Mouse (Mus musculus) myocyte (in vitro differentiated cells): Measurements from ENCODE around the gene Pip5k1a. TPM values are rescaled to one million over a fixed set of nuclear protein-coding genes. Genes with fewer than 3 reads are reported as not detected.
"Not testable (repeated sequence)": the region's sequence is repeated elsewhere in the genome, so short reads cannot be mapped to it uniquely, and the experiment has no call there.

Experiments
- H3K27me3 ChIP-seq: one replicate; pipeline ENCODE4 v1.6.1; 2011; ENCODE audit not compliant: control insufficient read depth, insufficient read depth, insufficient read length
- H3K36me3 ChIP-seq: one replicate; pipeline ENCODE4 v1.6.1; 2011; ENCODE audit not compliant: control insufficient read depth, insufficient read depth
- H3K4me2 ChIP-seq: one replicate; pipeline ENCODE4 v1.6.1; 2011; ENCODE audit warnings: low read depth, control low read depth
- H3K4me3 ChIP-seq: one replicate; pipeline ENCODE4 v1.5.1; 2011; ENCODE audit warnings: mild to moderate bottlenecking, control low read depth, moderate library complexity
- H3K79me2 ChIP-seq: one replicate; pipeline ENCODE4 v1.6.1; 2011; ENCODE audit not compliant: control insufficient read depth, insufficient read depth
- H3ac ChIP-seq: one replicate; pipeline ENCODE4 v1.6.1; 2011; ENCODE audit not compliant: control insufficient read depth, insufficient read length
- CEBPB ChIP-seq: IDR thresholded peaks from 2 replicates; pipeline ENCODE4 v1.6.1; 2011; ENCODE audit warnings: mild to moderate bottlenecking, moderate library complexity; ENCODE audit not compliant: poor library complexity, insufficient read depth, severe bottlenecking
- E2F4 ChIP-seq: IDR thresholded peaks from one replicate; pipeline ENCODE4 v1.6.1; 2011; ENCODE audit warnings: mild to moderate bottlenecking, control low read depth, moderate library complexity; ENCODE audit not compliant: insufficient read depth
- MAX ChIP-seq: IDR thresholded peaks from one replicate; pipeline ENCODE4 v1.6.1; 2011; ENCODE audit warnings: low read depth, mild to moderate bottlenecking, control low read depth
- MYOD1 ChIP-seq, 3 experiments: IDR thresholded peaks; one replicate each; pipeline ENCODE4 v1.6.1; 2011; ENCODE audit warnings: control low read depth in 2 of 3, low read depth in 2 of 3, mild to moderate bottlenecking in 2 of 3, moderate library complexity in 1 of 3; ENCODE audit not compliant: insufficient read length in 2 of 3, control insufficient read depth in 1 of 3
- MYOG ChIP-seq, 3 experiments: IDR thresholded peaks; one replicate each; pipeline ENCODE4 v1.6.1; 2011; ENCODE audit warnings: control low read depth in 2 of 3, low read depth in 2 of 3, mild to moderate bottlenecking in 2 of 3; ENCODE audit not compliant: insufficient read length in 2 of 3, control insufficient read depth in 1 of 3, insufficient read depth in 1 of 3
- POLR2A ChIP-seq: IDR thresholded peaks from one replicate; pipeline ENCODE4 v1.6.1; 2011; ENCODE audit warnings: low read depth, mild to moderate bottlenecking, control low read depth, moderate library complexity; ENCODE audit not compliant: insufficient read length
- POLR2AphosphoS2 ChIP-seq: IDR thresholded peaks from one replicate; pipeline ENCODE4 v1.6.1; 2011; ENCODE audit warnings: low read depth, control low read depth; ENCODE audit not compliant: insufficient read length
- REST ChIP-seq: IDR thresholded peaks from one replicate; pipeline ENCODE4 v1.6.1; 2011; ENCODE audit warnings: mild to moderate bottlenecking, control low read depth, moderate library complexity; ENCODE audit not compliant: insufficient read depth, insufficient read length
- SRF ChIP-seq: IDR thresholded peaks from one replicate; pipeline ENCODE4 v1.6.1; 2011; ENCODE audit warnings: low read depth; ENCODE audit not compliant: control insufficient read depth, insufficient read length
- TCF12 ChIP-seq: IDR thresholded peaks from one replicate; pipeline ENCODE4 v1.6.1; 2011; ENCODE audit warnings: mild to moderate bottlenecking, control low read depth; ENCODE audit not compliant: poor library complexity, insufficient read depth, severe bottlenecking
- TCF3 ChIP-seq: IDR thresholded peaks from one replicate; pipeline ENCODE4 v1.6.1; 2011; ENCODE audit warnings: low read depth, control low read depth; ENCODE audit not compliant: insufficient read length
- USF1 ChIP-seq: IDR thresholded peaks from one replicate; pipeline ENCODE4 v1.6.1; 2011; ENCODE audit warnings: low read depth, mild to moderate bottlenecking, control low read depth, moderate library complexity
- polyA plus RNA-seq: library from polyadenylated mRNA; unstranded; fragments of >200 nt; fragmentation: generic; extraction: Trizol; gene quantifications from one replicate; pipeline ENCODE4 v1.2.1, GENCODE M21; 2012; ENCODE audit warnings: missing spikeins

The Pip5k1a gene
- polyA plus RNA-seq, 1 experiment, result 27.3 TPM

DNA sequence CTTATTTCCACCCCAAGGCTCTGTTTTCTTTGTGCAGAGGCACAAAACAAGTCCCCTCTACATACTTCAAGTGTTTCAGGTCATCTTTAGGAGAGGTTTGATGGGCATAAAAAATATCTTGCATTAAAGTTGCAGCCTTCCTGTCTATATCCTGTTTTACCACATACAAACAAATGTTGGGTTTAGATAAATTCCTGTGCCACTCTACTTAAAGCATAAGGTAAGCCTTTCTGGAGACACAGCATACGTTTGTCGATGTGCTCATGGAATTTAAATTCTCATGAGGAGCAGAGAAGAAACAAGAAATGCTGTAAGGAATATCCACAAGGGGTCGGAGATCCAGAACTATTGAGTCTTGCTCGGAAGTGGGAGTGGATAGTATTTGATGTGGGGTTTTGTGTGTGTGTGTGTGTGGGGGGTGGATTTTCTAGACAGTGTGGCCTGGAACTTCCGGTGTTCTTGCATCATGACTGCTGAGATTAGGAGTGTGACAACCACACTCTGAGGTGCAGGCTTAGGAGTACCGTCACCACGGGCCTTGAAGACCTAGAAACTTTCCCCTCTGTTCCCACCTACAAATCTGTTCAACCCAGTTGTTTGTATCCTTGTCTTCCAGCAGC, 28.8 kb upstream of the Pip5k1a start:
- Histone ChIP-seq H3ac (no peak overlapping the region), H3K36me3 (no peaks in the 10 kb centered on the region), H3K4me3 (peak overlapping the region; percentile 42), H3K4me2 (peak overlapping the region; percentile 70), H3K27me3 (no peaks in the 10 kb centered on the region), H3K79me2 (peaks cover 8% of the 10 kb centered on the region)
- no peak for TF ChIP-seq MYOD1 (IDR thresholded peaks at IDR 0.05; ENCODE audit: control insufficient read depth in 1 of 3, insufficient read length in 2 of 3, low read depth in 2 of 3)
- no peak for TF ChIP-seq TCF12

DNA sequence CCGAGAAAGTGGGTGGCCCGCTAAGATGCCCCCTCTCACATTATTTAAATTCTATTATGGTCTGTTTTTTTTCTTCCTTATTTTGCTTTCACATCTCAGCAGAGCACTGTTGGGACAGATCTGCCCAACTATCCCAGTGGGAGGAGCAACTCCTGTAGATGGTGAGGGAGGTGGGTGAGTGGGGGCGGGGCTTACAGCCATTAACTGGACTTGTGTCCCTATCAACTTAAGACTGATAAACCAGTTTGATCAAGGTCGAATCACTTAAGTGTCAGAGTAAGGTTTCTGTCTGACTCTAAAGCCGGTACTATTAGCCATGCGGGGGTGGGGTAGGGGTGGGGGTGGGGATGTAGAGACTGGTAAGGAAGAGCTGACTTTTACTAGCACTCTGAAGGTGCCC, 28.3 kb upstream of the Pip5k1a start:
- Histone ChIP-seq H3ac (no peak overlapping the region), H3K4me3 (peak overlapping the region; percentile 42), H3K36me3 (no peaks in the 10 kb centered on the region), H3K79me2 (peaks cover 8% of the 10 kb centered on the region), H3K27me3 (no peaks in the 10 kb centered on the region), H3K4me2 (peak overlapping the region; percentile 70)
- no peak for TF ChIP-seq E2F4
- peak; percentile 24 for TF ChIP-seq POLR2A

DNA sequence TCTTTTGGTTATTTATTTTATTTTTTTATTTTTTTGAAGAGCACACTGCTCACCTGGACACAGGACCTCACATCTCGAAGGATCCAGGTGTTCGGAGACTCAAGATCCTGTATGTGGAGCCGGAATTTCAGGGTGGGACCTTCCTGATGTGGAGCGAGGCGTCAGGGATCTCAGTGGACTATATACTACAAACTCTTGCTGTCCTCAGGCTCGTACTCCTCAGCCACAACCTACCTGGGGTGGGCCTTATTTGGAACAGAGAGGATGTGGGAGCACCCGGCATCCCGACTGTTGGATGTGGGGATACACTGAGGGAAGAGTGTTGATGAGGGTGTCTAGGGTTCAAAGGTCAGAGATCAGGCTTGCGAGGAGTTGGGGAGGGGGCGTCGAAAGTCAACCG, 27.4 kb upstream of the Pip5k1a start:
- Histone ChIP-seq H3ac (peak overlapping the region; percentile 27), H3K4me3 (peak overlapping the region; percentile 42)
- not testable (repeated sequence) for H3K79me2 ChIP-seq, H3K36me3 ChIP-seq, H3K4me2 ChIP-seq, H3K27me3 ChIP-seq

DNA sequence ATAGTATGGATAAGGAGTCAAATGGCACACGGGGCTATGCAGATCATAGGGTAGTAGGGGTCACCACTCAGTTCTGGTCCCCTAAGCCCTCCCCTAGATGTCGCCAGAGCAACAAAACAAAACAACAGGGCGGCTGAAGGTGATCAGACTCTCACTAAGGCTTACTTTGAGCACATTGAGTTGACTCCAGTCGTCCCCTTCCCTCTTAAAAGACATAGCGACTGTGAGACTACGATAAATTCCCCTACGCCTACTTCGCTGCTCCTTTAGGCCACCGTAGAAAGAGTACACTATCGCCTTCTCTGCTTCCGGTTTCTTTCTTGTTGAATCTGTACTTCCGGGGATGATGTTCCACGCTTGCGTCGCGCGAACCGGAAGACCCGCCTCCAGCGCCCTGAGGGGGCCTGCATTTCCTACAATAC, 27.0 kb upstream of the Pip5k1a start, which contains the start of the genes Scnm1 and Lysmd1:
Gene Scnm1, minus strand, starts transcription at position 332 of the 422 bp plus-strand sequence.
Gene Lysmd1, plus strand, starts transcription at position 409 of the 422 bp plus-strand sequence.
- Histone ChIP-seq H3ac (peak within 1 kb of the TSS; percentile 27), H3K4me2 (peak within 1 kb of the TSS; percentile 86), H3K27me3 (no peaks in the 10 kb centered on the region), H3K79me2 (peaks cover 8% of the 10 kb centered on the region), H3K36me3 (no peaks in the 10 kb centered on the region), H3K4me3 (peak within 1 kb of the TSS; percentile 42)
- TF ChIP-seq REST, result no peak
- peak; percentile 31 for TF ChIP-seq POLR2A
- TF ChIP-seq SRF, result no peak

DNA sequence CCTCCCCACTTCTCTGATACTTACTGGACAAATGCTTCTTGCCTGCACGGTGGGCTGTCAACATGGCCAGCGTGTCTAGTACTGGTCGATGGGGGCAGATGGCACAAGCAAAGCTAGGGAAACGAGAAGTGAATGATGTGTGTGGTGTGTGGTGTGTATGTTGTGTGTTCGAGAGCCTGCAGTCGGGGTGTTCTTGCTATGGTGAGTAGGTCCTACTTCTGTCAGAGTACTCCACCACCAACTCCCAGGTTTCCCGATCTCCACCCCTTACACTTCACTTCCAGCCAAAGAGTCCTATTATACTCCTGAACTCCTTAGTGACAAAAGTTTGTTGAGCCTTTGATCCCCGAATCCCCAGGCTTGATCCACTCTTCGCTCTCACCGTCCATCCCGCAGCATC, 26.4 kb upstream of the Pip5k1a start:
- peak overlapping the region; percentile 86 for H3K4me2 ChIP-seq
- peak overlapping the region; percentile 42 for H3K4me3 ChIP-seq
- peaks cover 8% of the 10 kb centered on the region for H3K79me2 ChIP-seq
- H3ac ChIP-seq, result peak overlapping the region; percentile 27
- TF ChIP-seq E2F4 (no peak), TCF12 (no peak), REST (no peak), CEBPB (no peak), POLR2A (no peak), MYOD1 (IDR thresholded peaks at IDR 0.05; ENCODE audit: control insufficient read depth in 1 of 3, insufficient read length in 2 of 3, low read depth in 2 of 3) (no peak), MYOG (IDR thresholded peaks at IDR 0.05; ENCODE audit: control insufficient read depth in 1 of 3, insufficient read depth in 1 of 3, insufficient read length in 2 of 3, low read depth in 2 of 3) (no peak), MAX (no peak), POLR2AphosphoS2 (no peak), SRF (no peak), TCF3 (no peak)
- H3K27me3 ChIP-seq, result no peaks in the 10 kb centered on the region
- no peaks in the 10 kb centered on the region for H3K36me3 ChIP-seq

DNA sequence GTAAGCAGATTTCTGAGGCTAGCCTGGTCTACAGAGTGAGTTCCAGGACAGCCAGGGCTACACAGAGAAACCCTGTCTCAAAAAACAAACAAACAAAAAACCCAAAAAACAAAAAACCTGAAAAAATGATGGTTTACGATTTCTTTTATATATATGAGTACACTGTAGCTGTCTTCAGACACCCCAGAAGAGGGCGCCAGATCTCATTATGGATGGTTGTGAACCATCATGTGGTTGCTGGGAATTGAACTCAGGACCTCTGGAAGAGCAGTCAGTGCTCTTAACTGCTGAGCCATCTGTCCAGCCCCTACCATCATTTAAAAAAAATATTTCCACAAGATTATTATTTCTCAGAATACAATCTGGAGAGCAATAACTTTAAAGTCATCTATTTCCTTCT, 25.7 kb upstream of the Pip5k1a start:
- H3ac ChIP-seq, H3K4me2 ChIP-seq, H3K36me3 ChIP-seq, H3K79me2 ChIP-seq, H3K27me3 ChIP-seq: not testable (repeated sequence)
- H3K4me3 ChIP-seq, result peak overlapping the region; percentile 42

DNA sequence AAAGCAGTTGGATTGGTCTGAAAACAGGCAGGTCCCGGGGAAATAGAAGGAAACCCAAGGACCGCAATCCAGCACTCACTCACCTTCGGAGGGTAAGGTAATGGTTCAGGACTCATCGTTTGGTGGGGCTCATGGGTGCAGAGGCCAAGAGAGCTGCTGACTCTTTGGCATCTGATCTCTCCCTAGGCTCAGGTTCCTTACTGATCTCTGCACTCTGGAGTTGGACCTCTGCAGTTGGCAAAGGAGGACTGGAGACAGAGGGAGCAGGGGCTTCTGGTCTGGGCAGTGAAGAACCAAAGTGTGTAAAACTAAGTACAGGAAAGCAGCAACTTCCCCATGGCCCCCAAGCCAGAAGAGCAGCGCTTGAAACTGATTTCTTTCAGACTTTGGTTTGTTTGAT, 23.4 kb upstream of the Pip5k1a start:
- TF ChIP-seq REST (no peak), TCF3 (no peak), CEBPB (no peak), POLR2A (no peak), MYOD1 (IDR thresholded peaks at IDR 0.05; ENCODE audit: control insufficient read depth in 1 of 3, insufficient read length in 2 of 3, low read depth in 2 of 3) (no peak), MAX (no peak), TCF12 (no peak), POLR2AphosphoS2 (no peak), E2F4 (no peak), USF1 (no peak), MYOG (IDR thresholded peaks at IDR 0.05; ENCODE audit: control insufficient read depth in 1 of 3, insufficient read depth in 1 of 3, insufficient read length in 2 of 3, low read depth in 2 of 3) (no peak), SRF (no peak)
- H3K4me2 ChIP-seq, result peak overlapping the region; percentile 50
- H3ac ChIP-seq, result no peak overlapping the region
- H3K79me2 ChIP-seq, result no peaks in the 10 kb centered on the region
- no peaks in the 10 kb centered on the region for H3K36me3 ChIP-seq
- no peak overlapping the region for H3K4me3 ChIP-seq
- no peaks in the 10 kb centered on the region for H3K27me3 ChIP-seq
